Mouse (Mus musculus) forebrain, embryonic 16.5 days (tissue): ENCODE measurements at regions not wholly inside any gene's neighbourhood (a gene's known extent, or its start where the extent isn't known, plus 50 kb on each side); places are given as distances from the start of the nearest gene placed in this dataset.

ENCODE experiments used
- ATAC-seq: fragments of 200-750 bp; cut with Nextera tagmentation; 2 replicates; pipeline ENCODE4 v1.8.0; 2017; ENCODE audit warnings: mild to moderate bottlenecking, moderate library complexity
- H3K27ac ChIP-seq: fragments of 300-500 bp; sonication (generic); 2 replicates; pipeline ENCODE4 v1.5.1; 2014; ENCODE audit warnings: low read length, control low read depth
- H3K27me3 ChIP-seq: fragments of 300-500 bp; sonication (generic); replicated peaks from 2 replicates; pipeline ENCODE4 v1.6.1; 2014; ENCODE audit warnings: low read length; ENCODE audit not compliant: control insufficient read depth, insufficient read depth
- H3K36me3 ChIP-seq: fragments of 300-500 bp; sonication (generic); 2 replicates; pipeline ENCODE4 v1.6.1; 2014; ENCODE audit not compliant: control insufficient read depth, insufficient read depth
- H3K4me1 ChIP-seq: fragments of 300-500 bp; sonication (generic); replicated peaks from 2 replicates; pipeline ENCODE4 v1.6.1; 2014; ENCODE audit warnings: low read length; ENCODE audit not compliant: control insufficient read depth, insufficient read depth
- H3K4me2 ChIP-seq: fragments of 300-500 bp; sonication (generic); 2 replicates; pipeline ENCODE4 v1.6.1; 2014; ENCODE audit warnings: mild to moderate bottlenecking, low read length, control low read depth
- H3K4me3 ChIP-seq: fragments of 300-500 bp; sonication (generic); replicated peaks from 2 replicates; pipeline ENCODE4 v1.5.1; 2014; ENCODE audit warnings: mild to moderate bottlenecking, low read length, control low read depth
- H3K9ac ChIP-seq: fragments of 300-500 bp; sonication (generic); replicated peaks from 2 replicates; pipeline ENCODE4 v1.6.1; 2014; ENCODE audit warnings: low read depth, low read length, control low read depth
- H3K9me3 ChIP-seq: fragments of 300-500 bp; sonication (generic); 2 replicates; pipeline ENCODE4 v1.6.1; 2016; ENCODE audit warnings: low read length; ENCODE audit not compliant: control insufficient read depth
- WGBS: fragments of 180-500 bp; shearing (Covaris S2); extraction: QIAGEN DNeasy Blood & Tissue Kit; methylation state at CpG from one replicate; pipeline ENCODE4 v1.1.7; 2014; 5-methylcytosine and 5-hydroxymethylcytosine counted together

DNA sequence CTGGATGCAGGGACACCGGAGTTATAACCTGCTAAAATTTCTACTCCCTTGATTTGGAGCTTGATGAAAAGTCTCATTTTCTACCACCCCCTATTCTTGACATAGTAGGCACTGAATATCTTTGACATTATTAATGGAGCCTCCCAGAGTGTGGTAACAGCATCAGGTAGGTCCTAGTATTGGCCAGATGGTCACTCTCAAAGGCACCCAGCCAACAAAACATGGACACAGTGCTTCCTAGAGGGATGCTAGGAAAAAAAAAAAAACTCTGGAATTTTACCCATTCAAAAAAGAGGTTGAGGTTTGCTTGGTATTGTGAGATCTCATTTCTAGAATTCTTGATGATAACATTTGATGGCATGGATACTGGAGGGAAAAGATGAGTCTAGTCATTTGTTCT lies 740.8 kb downstream of the Epm2a start:
- H3K9ac ChIP-seq = no peak overlapping the region
- H3K4me3 ChIP-seq = no peak overlapping the region
- no peaks in the 10 kb centered on the region for H3K27me3 ChIP-seq
- WGBS = 94% methylated on average over 1 of the region's 1 CpGs
- no peak for ATAC-seq
- H3K27ac ChIP-seq = no peak overlapping the region
- no peak overlapping the region for H3K4me2 ChIP-seq
- H3K4me1 ChIP-seq = no peaks in the 10 kb centered on the region
- no peaks in the 10 kb centered on the region for H3K36me3 ChIP-seq
- no peaks in the 10 kb centered on the region for H3K9me3 ChIP-seq

DNA sequence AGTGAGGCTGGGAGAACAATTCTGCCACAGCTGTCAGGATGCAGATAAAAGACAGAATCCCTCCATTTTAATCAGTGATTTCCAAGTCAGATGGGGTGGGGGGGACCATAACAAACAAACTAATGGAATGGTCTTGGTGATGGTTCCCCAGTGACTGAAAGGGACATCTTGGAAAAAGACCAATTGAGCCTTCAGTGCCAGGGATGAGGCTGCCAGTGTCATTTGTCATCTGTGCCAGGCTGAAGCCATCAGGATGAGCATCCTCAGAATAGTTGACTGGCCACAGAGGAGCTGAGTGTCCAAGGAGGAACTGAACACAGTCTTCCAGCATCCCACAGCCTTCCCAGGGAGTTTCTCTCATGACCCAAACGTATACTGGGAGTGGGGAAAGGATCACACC lies 749.3 kb downstream of the Epm2a start:
- no peak for ATAC-seq
- no peaks in the 10 kb centered on the region for H3K9me3 ChIP-seq
- H3K27ac ChIP-seq = no peak overlapping the region
- H3K4me2 ChIP-seq = no peak overlapping the region
- no peaks in the 10 kb centered on the region for H3K27me3 ChIP-seq
- no peaks in the 10 kb centered on the region for H3K36me3 ChIP-seq
- no peak overlapping the region for H3K4me3 ChIP-seq
- H3K9ac ChIP-seq = no peak overlapping the region
- H3K4me1 ChIP-seq = no peaks in the 10 kb centered on the region
- 62% methylated on average over 1 of the region's 1 CpGs for WGBS

DNA sequence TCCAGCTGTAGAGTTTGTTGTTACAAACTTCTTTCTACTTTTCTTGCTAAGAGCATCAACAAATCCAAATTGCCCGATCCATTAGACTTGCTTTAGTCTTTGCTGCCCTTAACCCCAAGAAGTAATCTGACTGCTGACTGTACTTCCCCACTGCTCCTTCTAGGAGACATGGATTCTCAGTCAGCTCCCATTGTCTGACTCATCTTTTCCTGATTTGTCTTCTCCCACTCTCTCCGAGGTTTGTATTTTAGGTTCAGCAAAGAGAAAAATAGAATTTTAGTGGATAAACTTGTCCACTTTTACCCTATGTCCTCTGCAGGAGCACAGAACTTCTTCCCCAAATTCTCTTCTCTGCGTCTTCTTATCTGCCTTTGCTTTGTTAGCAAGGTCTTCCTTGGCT lies 753.5 kb downstream of the Epm2a start:
- no peak overlapping the region for H3K27ac ChIP-seq
- no peaks in the 10 kb centered on the region for H3K36me3 ChIP-seq
- no peaks in the 10 kb centered on the region for H3K9me3 ChIP-seq
- ATAC-seq = no peak
- no peak overlapping the region for H3K9ac ChIP-seq
- H3K4me3 ChIP-seq = no peak overlapping the region
- H3K4me1 ChIP-seq = no peaks in the 10 kb centered on the region
- H3K27me3 ChIP-seq = no peaks in the 10 kb centered on the region
- WGBS = 94% methylated on average over 3 of the region's 3 CpGs
- H3K4me2 ChIP-seq = no peak overlapping the region

DNA sequence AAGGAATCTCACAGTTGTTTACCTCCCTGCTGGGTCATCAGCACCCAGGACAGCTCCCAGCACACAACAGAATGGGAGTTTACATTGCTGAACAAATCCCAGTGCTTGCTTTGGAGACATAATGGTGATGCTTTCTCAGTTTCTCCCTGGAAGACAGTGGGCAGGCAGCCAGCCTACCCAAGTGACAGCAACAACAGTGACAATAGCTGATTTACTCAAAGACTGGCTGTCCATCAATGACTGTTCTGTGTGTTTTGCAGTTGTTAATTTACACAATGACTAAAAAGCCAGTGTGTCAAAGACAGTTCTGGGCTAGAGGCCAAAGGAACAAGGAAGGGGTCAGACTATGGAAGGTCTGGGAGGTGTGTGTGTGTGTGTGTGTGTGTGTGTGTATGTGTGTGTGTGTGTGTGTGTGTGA lies 762.2 kb downstream of the Utrn start:
- H3K4me1 ChIP-seq = peaks cover 9% of the 10 kb centered on the region
- no peak overlapping the region for H3K4me2 ChIP-seq
- no peaks in the 10 kb centered on the region for H3K27me3 ChIP-seq
- H3K9ac ChIP-seq = no peak overlapping the region
- ATAC-seq = peak; percentile 89
- H3K36me3 ChIP-seq = no peaks in the 10 kb centered on the region
- H3K9me3 ChIP-seq = no peaks in the 10 kb centered on the region
- no peak overlapping the region for H3K27ac ChIP-seq
- H3K4me3 ChIP-seq = no peak overlapping the region

DNA sequence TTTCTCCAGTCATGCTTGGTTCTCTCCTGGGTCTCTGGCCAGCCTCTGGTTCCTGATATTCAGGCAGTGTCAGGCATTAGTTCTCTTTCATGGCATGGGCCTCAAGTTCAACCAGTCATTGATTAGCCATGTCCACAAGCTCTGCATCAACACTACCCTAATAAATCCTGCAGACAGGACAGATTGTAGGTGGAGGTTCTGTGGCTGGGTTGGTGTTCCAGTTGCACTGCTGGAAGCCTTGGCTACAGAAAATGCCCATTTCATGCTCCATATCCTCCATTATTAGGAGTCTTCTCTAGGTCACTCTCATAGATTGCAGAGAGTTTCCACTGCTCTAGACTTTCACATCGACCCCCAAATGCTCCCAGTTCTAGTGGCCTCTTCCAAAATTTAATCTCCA lies 757.4 kb downstream of the Utrn start:
- no peak overlapping the region for H3K9ac ChIP-seq
- H3K9me3 ChIP-seq = no peaks in the 10 kb centered on the region
- no peak overlapping the region for H3K27ac ChIP-seq
- peaks cover 6% of the 10 kb centered on the region for H3K4me1 ChIP-seq
- ATAC-seq = no peak
- H3K4me3 ChIP-seq = no peak overlapping the region
- no peaks in the 10 kb centered on the region for H3K27me3 ChIP-seq
- H3K4me2 ChIP-seq = no peak overlapping the region
- 96% methylated on average over 1 of the region's 1 CpGs for WGBS
- no peaks in the 10 kb centered on the region for H3K36me3 ChIP-seq

DNA sequence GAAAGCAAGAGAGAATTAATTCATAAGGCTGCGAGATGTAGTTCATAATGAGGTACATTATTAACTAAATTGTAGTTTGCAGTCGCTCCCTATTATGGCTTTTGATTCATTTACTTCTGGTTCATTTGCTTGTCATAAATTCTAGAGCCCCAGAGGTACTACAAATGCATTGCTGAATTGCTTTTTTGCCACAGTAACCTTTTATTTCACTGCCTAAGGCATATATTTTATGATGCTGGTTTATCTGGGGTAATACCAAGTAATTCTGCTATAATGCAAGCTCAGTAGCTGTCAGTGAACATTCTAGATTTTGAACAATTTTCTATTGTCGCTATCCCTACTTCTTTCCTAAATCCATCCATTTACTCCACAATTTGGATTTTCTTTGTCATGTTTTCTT lies 753.4 kb downstream of the Utrn start:
- Histone ChIP-seq H3K9me3 (no peaks in the 10 kb centered on the region), H3K27me3 (no peaks in the 10 kb centered on the region), H3K4me3 (no peak overlapping the region), H3K9ac (no peak overlapping the region), H3K27ac (no peak overlapping the region), H3K4me2 (no peak overlapping the region), H3K4me1 (no peaks in the 10 kb centered on the region), H3K36me3 (no peaks in the 10 kb centered on the region)
- no peak for ATAC-seq
- 72% methylated on average over 3 of the region's 3 CpGs for WGBS

DNA sequence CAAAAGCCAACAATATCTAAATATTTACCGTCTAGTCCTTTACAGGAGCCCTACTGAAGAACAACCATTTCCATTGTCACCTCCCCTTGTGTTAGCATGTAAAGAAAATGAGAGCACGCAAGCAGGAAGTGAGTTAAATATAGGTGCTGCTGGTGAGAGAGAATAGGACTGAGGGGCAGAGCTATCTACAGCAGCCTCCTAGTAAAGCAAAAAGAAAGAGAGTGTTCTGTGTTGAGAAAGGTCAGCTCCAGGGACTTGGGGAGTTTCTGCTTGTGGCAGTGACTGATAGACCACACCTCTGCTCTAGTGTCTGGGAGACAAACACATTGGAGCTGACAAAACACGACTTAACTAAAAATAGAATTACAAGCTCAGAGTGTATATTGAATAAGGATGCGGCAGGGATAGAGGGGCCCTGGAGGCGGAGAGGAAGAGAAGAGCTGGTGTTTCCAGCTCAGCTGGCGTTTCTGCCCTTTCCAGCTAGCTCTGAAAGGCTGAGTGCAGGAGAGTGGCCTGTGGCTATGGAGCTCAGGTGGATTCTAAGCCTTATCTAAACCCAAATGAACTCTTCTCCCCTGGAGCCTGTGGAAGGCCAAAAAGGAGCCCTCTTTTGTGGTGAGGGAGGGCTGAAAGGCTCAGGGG lies 752.4 kb downstream of the Utrn start:
- no peaks in the 10 kb centered on the region for H3K4me1 ChIP-seq
- H3K27me3 ChIP-seq = no peaks in the 10 kb centered on the region
- H3K9ac ChIP-seq = no peak overlapping the region
- no peak for ATAC-seq
- no peak overlapping the region for H3K27ac ChIP-seq
- 63% methylated on average over 6 of the region's 6 CpGs for WGBS
- H3K4me3 ChIP-seq = no peak overlapping the region
- H3K4me2 ChIP-seq = no peak overlapping the region
- H3K36me3 ChIP-seq = no peaks in the 10 kb centered on the region
- H3K9me3 ChIP-seq = no peaks in the 10 kb centered on the region

DNA sequence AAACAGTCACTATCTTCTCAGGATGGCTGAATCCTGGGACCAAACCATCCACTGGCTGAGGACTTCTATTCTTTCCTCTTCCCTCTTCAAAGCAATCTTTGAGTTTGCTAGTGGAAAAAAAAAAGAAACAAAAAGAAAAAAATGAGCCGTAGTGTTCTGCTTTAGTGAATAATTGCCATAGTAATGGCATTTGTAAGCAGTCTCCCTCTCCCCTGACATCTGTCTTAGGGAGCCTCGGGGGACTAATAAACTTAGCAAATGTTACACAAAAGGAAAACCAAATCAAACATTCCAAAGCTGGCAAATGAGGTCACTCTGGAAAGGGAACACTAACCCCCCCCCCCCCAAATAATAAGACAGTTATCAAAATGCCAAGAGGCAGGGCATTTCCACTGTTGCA lies 744.9 kb downstream of the Utrn start:
- Histone ChIP-seq H3K4me3 (no peak overlapping the region), H3K9ac (no peak overlapping the region), H3K36me3 (no peaks in the 10 kb centered on the region), H3K4me2 (no peak overlapping the region), H3K9me3 (no peaks in the 10 kb centered on the region), H3K4me1 (no peaks in the 10 kb centered on the region), H3K27ac (no peak overlapping the region), H3K27me3 (no peaks in the 10 kb centered on the region)
- ATAC-seq = no peak
- WGBS = 38% methylated on average over 2 of the region's 2 CpGs

DNA sequence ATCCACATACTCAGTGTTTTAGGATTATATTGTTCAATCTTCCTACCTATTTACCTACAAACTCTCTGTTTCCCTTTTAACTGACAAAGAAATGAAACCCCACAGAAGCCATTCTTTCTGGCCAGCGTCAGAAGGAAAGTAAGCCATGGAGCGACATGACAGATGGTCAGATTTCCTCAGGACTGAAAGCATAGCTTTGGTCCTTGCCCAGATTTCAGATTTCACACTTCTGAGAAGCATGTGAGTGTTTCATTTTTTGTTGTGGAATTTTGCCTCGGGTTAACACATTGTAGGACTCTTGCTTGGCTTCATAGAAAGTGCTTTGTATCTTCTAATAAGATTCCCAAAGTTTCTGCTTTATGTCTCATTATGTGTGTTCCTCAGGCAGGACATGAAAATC lies 739.7 kb downstream of the Utrn start:
- Histone ChIP-seq H3K4me3 (no peak overlapping the region), H3K27ac (no peak overlapping the region), H3K4me1 (no peaks in the 10 kb centered on the region), H3K27me3 (no peaks in the 10 kb centered on the region), H3K9ac (no peak overlapping the region), H3K4me2 (no peak overlapping the region), H3K9me3 (no peaks in the 10 kb centered on the region), H3K36me3 (no peaks in the 10 kb centered on the region)
- WGBS = 59% methylated on average over 3 of the region's 3 CpGs
- no peak for ATAC-seq

DNA sequence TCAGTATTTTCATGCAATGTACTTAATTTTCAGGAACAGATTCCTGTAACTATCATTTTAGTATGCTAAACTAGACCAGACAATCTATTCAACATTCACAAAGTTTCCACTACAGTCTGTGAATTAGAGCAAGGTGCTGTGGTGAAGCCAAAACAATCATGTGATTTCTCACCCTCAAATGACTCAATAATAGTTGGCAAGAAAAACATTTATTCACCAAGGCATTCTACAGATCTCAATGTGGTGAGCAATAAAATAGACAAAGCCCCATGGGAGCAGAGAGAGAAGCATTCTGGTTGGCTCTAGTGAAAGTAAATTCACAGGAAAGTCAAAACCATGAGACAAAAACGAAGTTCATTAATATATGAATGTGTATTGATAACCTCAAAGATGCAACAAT lies 724.5 kb downstream of the Utrn start:
- Histone ChIP-seq H3K36me3 (no peaks in the 10 kb centered on the region), H3K4me1 (no peaks in the 10 kb centered on the region), H3K4me3 (no peak overlapping the region), H3K27me3 (no peaks in the 10 kb centered on the region), H3K9ac (no peak overlapping the region), H3K4me2 (no peak overlapping the region), H3K9me3 (no peaks in the 10 kb centered on the region), H3K27ac (no peak overlapping the region)
- no peak for ATAC-seq
- WGBS = 69% methylated on average over 1 of the region's 1 CpGs
